Mouse (Mus musculus) E14TG2a.4 (cell line): Measurements from ENCODE around the gene Vdac1.
A peak's percentile ranks its signal among the peaks of the same experiment; 100 is the strongest.

Source experiments
- H3K27me3 ChIP-seq: 2 replicates; pipeline ENCODE4 v1.6.1; 2014; ENCODE audit warnings: low read length, control low read depth; ENCODE audit not compliant: insufficient read depth
- H3K36me3 ChIP-seq: 2 replicates; pipeline ENCODE4 v1.6.1; 2014; ENCODE audit warnings: low read length, control low read depth; ENCODE audit not compliant: insufficient read depth
- H3K4me1 ChIP-seq: replicated peaks from 2 replicates; pipeline ENCODE4 v1.6.1; 2014; ENCODE audit warnings: low read depth, low read length, control low read depth
- H3K4me3 ChIP-seq: replicated peaks from 2 replicates; pipeline ENCODE4 v1.5.1; 2014; ENCODE audit warnings: mild to moderate bottlenecking, low read length
- H3K9me3 ChIP-seq: 2 replicates; pipeline ENCODE4 v1.6.1; 2014; ENCODE audit warnings: low read length, control low read depth
- CTCF ChIP-seq: conservative IDR thresholded peaks from 2 replicates; pipeline ENCODE4 v1.5.1; 2014; ENCODE audit warnings: low read length
- NANOG ChIP-seq: IDR thresholded peaks from 2 replicates; pipeline ENCODE4 v1.6.1; 2014; ENCODE audit warnings: borderline replicate concordance, low read length, mixed read lengths
- POU5F1 ChIP-seq: IDR thresholded peaks from 2 replicates; pipeline ENCODE4 v1.6.1; 2014; ENCODE audit warnings: low read length, borderline replicate concordance

The Vdac1 gene

GRCm38 (mm10) chr11:52332421-52333118 lies 28.1 kb upstream of the Vdac1 start:
- no peak for TF ChIP-seq NANOG
- no peak for TF ChIP-seq POU5F1
- TF ChIP-seq CTCF, result no peak
- no peaks in the 10 kb centered on the region for H3K27me3 ChIP-seq

GRCm38 (mm10) chr11:52333616-52334015 lies 27.0 kb upstream of the Vdac1 start:
- H3K4me1 ChIP-seq, result peaks cover 73% of the 10 kb centered on the region
- H3K9me3 ChIP-seq, result no peaks in the 10 kb centered on the region
- H3K36me3 ChIP-seq, result no peaks in the 10 kb centered on the region
- peak overlapping the region; percentile 20; the same call in 1 of the 2 replicates for H3K4me3 ChIP-seq
- no peak for TF ChIP-seq CTCF
- no peak for TF ChIP-seq POU5F1
- TF ChIP-seq NANOG, result no peak
- H3K27me3 ChIP-seq, result no peaks in the 10 kb centered on the region

More at GRCm38 (mm10) chr11:52332421-52333118, 28.1 kb upstream of the Vdac1 start:
- H3K4me3 ChIP-seq, result peak overlapping the region; percentile 17; the same call in 1 of the 2 replicates
- no peaks in the 10 kb centered on the region for H3K36me3 ChIP-seq
- H3K9me3 ChIP-seq, result no peaks in the 10 kb centered on the region
- H3K4me1 ChIP-seq, result peaks cover 65% of the 10 kb centered on the region

DNA sequence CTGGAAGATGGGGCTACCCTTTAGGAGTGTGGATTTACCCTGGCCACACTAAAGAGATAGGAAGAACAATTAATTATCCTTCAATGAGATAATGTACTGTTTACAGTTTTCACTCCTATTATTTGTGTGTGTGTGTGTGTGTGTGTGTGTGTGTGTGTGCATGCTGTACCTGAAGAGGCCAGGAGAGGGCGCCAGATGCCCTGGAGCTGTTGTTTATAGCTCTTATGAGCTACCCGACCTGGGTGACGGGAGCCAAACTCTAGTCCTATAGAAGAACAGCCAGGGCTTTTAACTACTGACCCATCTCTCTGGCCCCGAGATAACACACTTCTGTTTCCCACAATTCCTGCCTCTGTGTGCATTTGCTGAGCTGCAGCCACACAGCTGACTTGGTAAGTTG lies 25.4 kb upstream of the Vdac1 start:
- H3K36me3 ChIP-seq, result no peaks in the 10 kb centered on the region
- H3K27me3 ChIP-seq, result no peaks in the 10 kb centered on the region
- H3K4me1 ChIP-seq, result peaks cover 83% of the 10 kb centered on the region
- no peaks in the 10 kb centered on the region for H3K9me3 ChIP-seq
- H3K4me3 ChIP-seq, result no peak overlapping the region
- TF ChIP-seq CTCF (peak; percentile 67), NANOG (no peak)

- no peaks in the 10 kb centered on the region for H3K9me3 ChIP-seq
- no peaks in the 10 kb centered on the region for H3K36me3 ChIP-seq
- no peaks in the 10 kb centered on the region for H3K27me3 ChIP-seq
- no peak overlapping the region for H3K4me3 ChIP-seq
- TF ChIP-seq CTCF (no peak), POU5F1 (no peak), NANOG (no peak)
- H3K4me1 ChIP-seq, result peaks cover 83% of the 10 kb centered on the region
These were observed 24.7 kb upstream of the Vdac1 start for GRCm38 (mm10) chr11:52335924-52336323.

DNA sequence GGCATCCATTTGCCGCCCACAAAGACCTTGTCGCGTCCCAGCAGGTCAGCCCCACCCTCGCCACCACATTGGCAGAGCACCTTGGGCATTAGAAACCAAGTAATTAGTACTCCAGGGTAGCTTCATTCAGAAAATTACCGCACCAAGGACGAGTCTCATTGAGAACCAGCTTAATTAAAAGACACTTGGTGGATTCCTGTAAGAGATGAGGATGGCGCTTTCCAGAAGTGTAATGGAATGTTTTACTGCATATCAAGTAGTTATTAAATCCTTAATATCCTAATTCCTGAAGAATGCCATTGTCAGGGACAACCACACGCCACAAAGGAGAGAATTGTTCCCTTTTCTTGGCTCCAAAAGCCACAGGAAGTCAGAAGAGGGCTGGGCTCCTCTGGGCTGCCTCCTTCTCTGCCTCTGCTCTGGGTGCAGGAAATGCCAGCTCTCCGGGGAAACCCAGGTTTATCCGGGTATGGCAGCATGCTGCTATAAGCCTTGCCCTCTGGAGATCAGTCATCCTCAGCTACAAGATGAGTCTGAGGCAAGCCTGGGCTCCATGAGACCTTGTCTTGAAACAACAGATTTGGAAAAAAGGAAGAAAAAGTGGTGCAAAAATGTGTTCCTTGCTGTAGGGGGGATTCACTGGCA lies 22.9 kb upstream of the Vdac1 start:
- H3K4me1 ChIP-seq, result peaks cover 92% of the 10 kb centered on the region
- H3K27me3 ChIP-seq, result no peaks in the 10 kb centered on the region
- no peaks in the 10 kb centered on the region for H3K9me3 ChIP-seq
- H3K4me3 ChIP-seq, result no peak overlapping the region
- TF ChIP-seq CTCF, result no peak
- no peaks in the 10 kb centered on the region for H3K36me3 ChIP-seq

DNA sequence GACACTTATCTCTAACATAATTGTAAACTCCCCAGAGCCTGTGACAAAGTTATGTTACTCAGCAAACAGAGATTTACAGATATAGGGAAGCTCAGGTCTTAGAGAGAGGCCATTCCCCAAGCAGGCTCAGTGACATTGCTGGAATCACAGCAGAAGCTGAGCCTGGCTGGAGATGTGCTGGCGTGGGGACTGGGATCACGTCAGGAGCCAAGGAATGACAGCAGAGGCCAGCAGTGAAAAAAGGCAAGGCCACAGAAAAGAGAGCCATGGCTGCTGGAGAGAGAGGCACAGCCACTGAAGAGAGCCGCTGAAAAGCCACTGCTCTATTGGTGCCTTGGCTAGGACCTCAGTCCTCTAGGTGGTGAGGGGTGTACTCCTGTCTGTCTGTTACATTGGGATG lies 22.3 kb upstream of the Vdac1 start:
- Histone ChIP-seq H3K4me1 (peaks cover 91% of the 10 kb centered on the region), H3K27me3 (no peaks in the 10 kb centered on the region), H3K9me3 (no peaks in the 10 kb centered on the region), H3K4me3 (no peak overlapping the region), H3K36me3 (no peaks in the 10 kb centered on the region)
- TF ChIP-seq CTCF, result no peak
- TF ChIP-seq NANOG, result no peak
- no peak for TF ChIP-seq POU5F1

- TF ChIP-seq NANOG, result no peak
- no peak for TF ChIP-seq POU5F1
- no peak for TF ChIP-seq CTCF
- Histone ChIP-seq H3K4me3 (peak overlapping the region; percentile 69), H3K9me3 (no peaks in the 10 kb centered on the region), H3K36me3 (no peaks in the 10 kb centered on the region), H3K27me3 (no peaks in the 10 kb centered on the region), H3K4me1 (peaks cover 87% of the 10 kb centered on the region)
These were observed 21.6 kb upstream of the Vdac1 start for GRCm38 (mm10) chr11:52339098-52339497.

- H3K36me3 ChIP-seq, result no peaks in the 10 kb centered on the region
- H3K4me1 ChIP-seq, result peaks cover 86% of the 10 kb centered on the region
- no peaks in the 10 kb centered on the region for H3K9me3 ChIP-seq
- H3K27me3 ChIP-seq, result no peaks in the 10 kb centered on the region
- TF ChIP-seq CTCF (no peak), POU5F1 (no peak), NANOG (no peak)
- H3K4me3 ChIP-seq, result peak overlapping the region; percentile 69
These were observed 21.1 kb upstream of the Vdac1 start for GRCm38 (mm10) chr11:52339512-52339911.
